Comparison of ENCODE assay signal across 19 mouse cellular contexts in the genomic region with DNA sequence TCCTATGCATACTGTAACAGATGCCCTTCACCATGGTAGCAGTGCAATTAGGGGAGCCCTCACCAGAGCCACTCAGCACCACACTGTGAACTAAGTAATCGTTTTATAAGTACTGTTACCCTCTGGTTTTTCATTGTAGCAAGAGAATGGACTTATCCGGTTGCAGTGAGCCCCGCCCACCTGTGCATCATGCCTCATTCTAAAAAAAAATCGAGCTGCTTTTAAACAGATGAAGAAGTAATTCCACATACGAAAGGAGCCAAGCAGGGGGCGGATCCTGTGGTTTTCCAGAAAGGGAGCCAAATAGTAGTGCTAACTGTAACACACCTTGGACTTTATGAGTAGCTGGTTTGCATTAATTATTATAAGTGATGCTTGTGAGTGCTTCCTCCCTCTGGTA. TPM values are rescaled to one million over a fixed set of nuclear protein-coding genes. Genes with fewer than 3 reads are reported as not detected.
DNase-seq lines count a peak whose midpoint lies in the region; ATAC-seq and TF ChIP-seq lines count a peak whose summit lies in the region.
"Had no signal": no experiment of that assay in that cellular context is flagged by ENCODE, and none has a peak within 500 bp of the region (broad histone marks: within the 10 kb centered on the region; RNA-seq: fewer than 3 reads in every experiment).

No protein-coding gene starts in this region.

- peak overlapping the region; percentile 18 for H3K4me2 ChIP-seq in myocyte (ENCODE audit: low read depth)
- H3K4me2 ChIP-seq: liver, embryonic 11.5 days; midbrain, embryonic 12.5 days; neural tube, embryonic 12.5 days had no signal

- TF ChIP-seq POLR2A in myocyte (IDR thresholded peaks at IDR 0.05; ENCODE audit: insufficient read length, low read depth) = no peak

- H3K36me3 ChIP-seq in myocyte (ENCODE audit: control insufficient read depth, insufficient read depth) = no peaks in the 10 kb centered on the region
- H3K36me3 ChIP-seq: midbrain, embryonic 12.5 days; neural tube, embryonic 12.5 days had no signal

- H3ac ChIP-seq in myocyte (ENCODE audit: control insufficient read depth, insufficient read length) = no peak overlapping the region

- ATAC-seq in inflammation-experienced regulatory T-cells, adult 6 months = no peak
- ATAC-seq: forebrain, embryonic 14.5 days; hindbrain, embryonic 16.5 days had no signal

- H3K79me2 ChIP-seq in myocyte (ENCODE audit: control insufficient read depth, insufficient read depth) = peaks cover 7% of the 10 kb centered on the region

- H3K4me3 ChIP-seq in myocyte = no peak overlapping the region
- H3K4me3 ChIP-seq: heart, adult 2 months; midbrain, embryonic 12.5 days; neural tube, embryonic 12.5 days had no signal

- H3K27me3 ChIP-seq in myocyte (ENCODE audit: control insufficient read depth, insufficient read depth, insufficient read length) = no peaks in the 10 kb centered on the region
- H3K27me3 ChIP-seq: midbrain, embryonic 12.5 days; neural tube, embryonic 12.5 days had no signal

- DNase-seq in kidney, adult 9 months = peak; percentile 45
- no peak for DNase-seq in kidney, postnatal 10 days
- DNase-seq in right cerebral cortex, adult 2 months (ENCODE audit: low spot score in 2 of 2) = peak; percentile 63 to 81
- no peak for DNase-seq in right cerebral cortex, postnatal 14 days
- peak; percentile 67 for DNase-seq in ZHBTc4 (ENCODE audit: low read depth, low spot score)
- DNase-seq: adrenal gland, postnatal 25 days; cerebellum, adult 18-20 months; gastrocnemius, postnatal 25 days; heart, adult 2 months; heart, postnatal 36 days; layer of hippocampus, postnatal 36 days; lung, adult 2 months had no signal

TF ChIP-seq in myocyte, 11 proteins besides CTCF, POLR2A, EP300 and RAD21:
- no peak for TF ChIP-seq TCF3 (IDR thresholded peaks at IDR 0.05; ENCODE audit: insufficient read length, low read depth)
- TF ChIP-seq MAX (IDR thresholded peaks at IDR 0.05; ENCODE audit: low read depth) = no peak
- no peak for TF ChIP-seq TCF12 (IDR thresholded peaks at IDR 0.05; ENCODE audit: insufficient read depth, poor library complexity, severe bottlenecking)
- no peak for TF ChIP-seq USF1 (IDR thresholded peaks at IDR 0.05; ENCODE audit: low read depth)
- TF ChIP-seq E2F4 (IDR thresholded peaks at IDR 0.05; ENCODE audit: insufficient read depth) = no peak
- no peak for TF ChIP-seq MYOD1 (IDR thresholded peaks at IDR 0.05; ENCODE audit: control insufficient read depth in 1 of 3, insufficient read length in 2 of 3, low read depth in 2 of 3)
- no peak for TF ChIP-seq CEBPB (IDR thresholded peaks at IDR 0.05; ENCODE audit: insufficient read depth, poor library complexity, severe bottlenecking)
TF ChIP-seq in myocyte: peak in this region for 0.

RNA-seq across cellular contexts. Expression of a gene that starts 58.1 kb away (rescaled TPM):
- polyA plus RNA-seq in myocyte (2012; fragmentation: generic; extraction: Trizol) = 16.8 TPM
- 1 to 10 TPM; 5.5 to 9.0 (median 6.4) TPM for polyA plus RNA-seq in inflammation-experienced regulatory T-cells, adult 6 months (2017; shearing (Covaris generic))

Comparison
In these comparisons a context has a peak if more than half of its experiments do, and no peak if none do; other contexts are left out.
1. DNase-seq: peak in kidney, adult 9 months (single experiment), right cerebral cortex, adult 2 months (2 of 2) and ZHBTc4 (single experiment); none in kidney, postnatal 10 days (single experiment) and right cerebral cortex, postnatal 14 days (single experiment).